ENCODE assay signal across 8 mouse cellular contexts in the genomic region with DNA sequence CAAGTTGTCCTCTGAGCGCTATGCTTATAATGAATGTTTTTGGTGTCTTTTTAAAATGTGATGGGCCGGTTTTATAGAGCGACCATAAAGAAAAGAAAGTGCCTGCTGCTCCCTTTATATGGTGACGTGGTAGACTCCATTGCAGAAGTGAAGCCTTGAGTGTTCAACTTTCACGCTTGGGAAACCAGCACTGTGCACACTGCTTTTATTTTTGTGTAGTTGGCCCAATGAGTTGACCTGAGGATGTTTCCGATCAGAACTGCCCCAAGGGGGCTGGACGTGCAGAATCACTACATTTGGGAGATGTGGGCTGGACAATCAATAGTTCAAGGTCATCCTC. TPM values are rescaled to one million over a fixed set of nuclear protein-coding genes. Genes with fewer than 3 reads are reported as not detected.
DNase-seq lines count a peak whose midpoint lies in the region; ATAC-seq and TF ChIP-seq lines count a peak whose summit lies in the region.

No protein-coding gene starts in this region.

- peak overlapping the region; percentile 82 for H3K9ac ChIP-seq in heart, embryonic 12.5 days
- H3K9ac ChIP-seq in ES-Bruce4 (ENCODE audit: low read depth, poor library complexity, severe bottlenecking): peak overlapping the region; percentile 66; the same call in 1 of the 2 replicates
- H3K9ac ChIP-seq in heart, postnatal 0 days (replicated peaks; ENCODE audit: low read depth, low read length): peak overlapping the region; percentile 58; the same call in 1 of the 2 replicates

- TF ChIP-seq EP300 in ES-Bruce4 (IDR thresholded peaks at IDR 0.05; ENCODE audit: insufficient read depth, low read depth, low read length): no peak
- no peak for TF ChIP-seq EP300 in heart, postnatal 0 days (IDR thresholded peaks at IDR 0.05; ENCODE audit: low read depth)

- no peak for DNase-seq in heart, postnatal 4 days
- DNase-seq in heart, postnatal 0 days (ENCODE audit: low spot score): no peak
- DNase-seq in midbrain, embryonic 10.5 days (ENCODE audit: low spot score): no peak
- DNase-seq in right cerebral cortex, postnatal 25 days: no peak
- no peak for DNase-seq in adrenal gland, postnatal 10 days
- no peak for DNase-seq in ovary, postnatal 10 days (ENCODE audit: low spot score)

- no peak for TF ChIP-seq CTCF in ES-Bruce4 (IDR thresholded peaks at IDR 0.05; ENCODE audit: low read depth, low read length)
- no peak for TF ChIP-seq CTCF in heart, postnatal 0 days (IDR thresholded peaks at IDR 0.05; ENCODE audit: low read depth)

- H3K4me2 ChIP-seq in heart, embryonic 12.5 days: peak overlapping the region; percentile 74
- peak overlapping the region; percentile 82 for H3K4me2 ChIP-seq in heart, postnatal 0 days (ENCODE audit: low read depth, low read length)

- no peak for ATAC-seq in heart, embryonic 12.5 days (ENCODE audit: insufficient number of reproducible peaks, low FRiP score)
- ATAC-seq in heart, postnatal 0 days (ENCODE audit: insufficient read depth, low read depth): no peak

- WGBS in heart, embryonic 12.5 days: 82% methylated on average over 7 of the region's 7 CpGs
- 79% methylated on average over 7 of the region's 7 CpGs for WGBS in heart, postnatal 0 days
- 80% methylated on average over 7 of the region's 7 CpGs for WGBS in midbrain, embryonic 10.5 days

- peak overlapping the region; percentile 92 for H3K4me3 ChIP-seq in heart, embryonic 12.5 days
- H3K4me3 ChIP-seq in ES-Bruce4 (ENCODE audit: low read depth, low read length): no peak overlapping the region
- peak overlapping the region; percentile 81 for H3K4me3 ChIP-seq in heart, postnatal 0 days (ENCODE audit: low read depth, low read length)
- H3K4me3 ChIP-seq in midbrain, embryonic 10.5 days: peak overlapping the region; percentile 97

- no peaks in the 10 kb centered on the region for H3K36me3 ChIP-seq in heart, embryonic 12.5 days
- no peaks in the 10 kb centered on the region for H3K36me3 ChIP-seq in ES-Bruce4 (ENCODE audit: control insufficient read depth, insufficient read depth, low read length, poor library complexity, severe bottlenecking)
- no peaks in the 10 kb centered on the region for H3K36me3 ChIP-seq in heart, postnatal 0 days (replicated peaks; ENCODE audit: control insufficient read depth, insufficient read depth, low read length)
- H3K36me3 ChIP-seq in midbrain, embryonic 10.5 days: no peaks in the 10 kb centered on the region

- no peak for TF ChIP-seq POLR2A in ES-Bruce4 (IDR thresholded peaks at IDR 0.05; ENCODE audit: insufficient read depth, low read length)

- H3K27ac ChIP-seq in heart, embryonic 12.5 days (ENCODE audit: poor library complexity, severe bottlenecking): 0 out of 2 replicates have a peak overlapping the region, but pooled peaks have one; percentile 68
- no peak overlapping the region for H3K27ac ChIP-seq in ES-Bruce4 (ENCODE audit: insufficient read depth, low read length)
- H3K27ac ChIP-seq in heart, postnatal 0 days (ENCODE audit: low read depth): 0 out of 2 replicates have a peak overlapping the region, but pooled peaks have one; percentile 81
- H3K27ac ChIP-seq in midbrain, embryonic 10.5 days (replicated peaks): no peak overlapping the region

- no peaks in the 10 kb centered on the region for H3K27me3 ChIP-seq in heart, embryonic 12.5 days (replicated peaks)
- no peaks in the 10 kb centered on the region for H3K27me3 ChIP-seq in ES-Bruce4 (ENCODE audit: control insufficient read depth, insufficient read depth, low read length, poor library complexity, severe bottlenecking)
- H3K27me3 ChIP-seq in heart, postnatal 0 days (ENCODE audit: control insufficient read depth, insufficient read depth, low read length): no peaks in the 10 kb centered on the region
- H3K27me3 ChIP-seq in midbrain, embryonic 10.5 days (ENCODE audit: low read depth, poor library complexity, severe bottlenecking): no peaks in the 10 kb centered on the region

- peaks cover 40% of the 10 kb centered on the region for H3K4me1 ChIP-seq in heart, embryonic 12.5 days (replicated peaks)
- no peaks in the 10 kb centered on the region for H3K4me1 ChIP-seq in ES-Bruce4 (ENCODE audit: control insufficient read depth, insufficient read depth, low read length)
- H3K4me1 ChIP-seq in heart, postnatal 0 days (ENCODE audit: control insufficient read depth, insufficient read depth): peaks cover 21% of the 10 kb centered on the region
- peaks cover 55% of the 10 kb centered on the region for H3K4me1 ChIP-seq in midbrain, embryonic 10.5 days

- H3K9me3 ChIP-seq in heart, embryonic 12.5 days (replicated peaks): no peaks in the 10 kb centered on the region
- H3K9me3 ChIP-seq in ES-Bruce4 (replicated peaks; ENCODE audit: control insufficient read depth, insufficient read depth, low read length, poor library complexity, severe bottlenecking): no peaks in the 10 kb centered on the region
- no peaks in the 10 kb centered on the region for H3K9me3 ChIP-seq in heart, postnatal 0 days (replicated peaks; ENCODE audit: control insufficient read depth, low read length)
- H3K9me3 ChIP-seq in midbrain, embryonic 10.5 days (replicated peaks): no peaks in the 10 kb centered on the region

RNA-seq across cellular contexts. Expression of a gene that starts 1.8 kb away (rescaled TPM):
- 5.9 and 6.4 TPM in 2 replicates for polyA plus RNA-seq in heart, embryonic 12.5 days (2016; fragmentation: Nextera tagmentation; extraction: Ambion mirVana)
- total RNA-seq in heart, postnatal 4 days (2021): 1 to 10 TPM; 7.6 to 7.8 TPM
- 10.2 and 21.9 TPM in 2 replicates for polyA plus RNA-seq in ES-Bruce4 (2011; ENCODE audit: insufficient read depth, insufficient read length, low read depth, missing spikeins)
- total RNA-seq in heart, postnatal 0 days (2014; rRNA removed; ENCODE audit: low replicate concordance): 2.6 and 7.2 TPM in 2 replicates
- polyA plus RNA-seq in heart, postnatal 0 days (2015; fragmentation: Nextera tagmentation; extraction: Ambion mirVana): 2.0 and 2.4 TPM in 2 replicates
- polyA plus RNA-seq in midbrain, embryonic 10.5 days (2016; fragmentation: Nextera tagmentation; extraction: Ambion mirVana): 6.9 and 8.2 TPM in 2 replicates
- total RNA-seq in adrenal gland, postnatal 10 days (2021): 10 to 100 TPM in 1 of 2 experiments, 1 to 10 TPM in 1; 8.5 to 11.0 TPM

RNA-seq across cellular contexts. Expression of a gene that starts 12.1 kb away (rescaled TPM):
- polyA plus RNA-seq in heart, embryonic 12.5 days (2016; fragmentation: Nextera tagmentation; extraction: Ambion mirVana): 0.05 TPM in 1 of 2 replicates, not detected in the other
- not detected for total RNA-seq in heart, postnatal 4 days (2021)
- not detected in 2 replicates for polyA plus RNA-seq in ES-Bruce4 (2011; ENCODE audit: insufficient read depth, insufficient read length, low read depth, missing spikeins)
- 0.54 TPM in 1 of 2 replicates, not detected in the other for total RNA-seq in heart, postnatal 0 days (2014; rRNA removed; ENCODE audit: low replicate concordance)
- polyA plus RNA-seq in heart, postnatal 0 days (2015; fragmentation: Nextera tagmentation; extraction: Ambion mirVana): not detected in 2 replicates
- polyA plus RNA-seq in midbrain, embryonic 10.5 days (2016; fragmentation: Nextera tagmentation; extraction: Ambion mirVana): not detected in 2 replicates
- under 1 TPM; 0.09 TPM for total RNA-seq in adrenal gland, postnatal 10 days (2021)

RNA-seq across cellular contexts. Expression of a gene that starts 48.7 kb away (rescaled TPM):
- 144 and 159 TPM in 2 replicates for polyA plus RNA-seq in heart, embryonic 12.5 days (2016; fragmentation: Nextera tagmentation; extraction: Ambion mirVana)
- total RNA-seq in heart, postnatal 4 days (2021): 100 to 1,000 TPM in 1 of 2 experiments, 10 to 100 TPM in 1; 90.4 to 104 TPM
- polyA plus RNA-seq in ES-Bruce4 (2011; ENCODE audit: insufficient read depth, insufficient read length, low read depth, missing spikeins): 105 and 107 TPM in 2 replicates
- total RNA-seq in heart, postnatal 0 days (2014; rRNA removed; ENCODE audit: low replicate concordance): 259 and 452 TPM in 2 replicates
- 144 and 154 TPM in 2 replicates for polyA plus RNA-seq in heart, postnatal 0 days (2015; fragmentation: Nextera tagmentation; extraction: Ambion mirVana)
- polyA plus RNA-seq in midbrain, embryonic 10.5 days (2016; fragmentation: Nextera tagmentation; extraction: Ambion mirVana): 187 and 188 TPM in 2 replicates
- total RNA-seq in adrenal gland, postnatal 10 days (2021): 100 to 1,000 TPM; 106 to 109 TPM

Comparison
In these comparisons a context has a peak if more than half of its experiments do, and no peak if none do; other contexts are left out.
1. H3K27ac ChIP-seq: peak in heart, embryonic 12.5 days (single experiment) and heart, postnatal 0 days (single experiment); none in ES-Bruce4 (single experiment) and midbrain, embryonic 10.5 days (single experiment).
2. Peak in every context shown above with its lines, with median percentiles within 50 percentile points of each other: H3K9ac ChIP-seq.